Mouse (Mus musculus) neural tube, embryonic 14.5 days (tissue): ENCODE measurements around the gene Scfd2. TPM values are rescaled to one million over a fixed set of nuclear protein-coding genes. Genes with fewer than 3 reads are reported as not detected.

Source experiments
- ATAC-seq: fragments of 200-750 bp; cut with Nextera tagmentation; 2 replicates; pipeline ENCODE4 v1.8.0; 2017; ENCODE audit warnings: low read depth, mild to moderate bottlenecking, moderate TSS enrichment, moderate library complexity
- H3K27ac ChIP-seq: fragments of 300-500 bp; sonication (generic); 2 replicates; pipeline ENCODE4 v1.5.1; 2014; ENCODE audit warnings: low read depth, mild to moderate bottlenecking, control low read depth, low read length, moderate library complexity, mixed read lengths
- H3K27me3 ChIP-seq: fragments of 300-500 bp; sonication (generic); 2 replicates; pipeline ENCODE4 v1.6.1; 2014; ENCODE audit warnings: low read length; ENCODE audit not compliant: control insufficient read depth, insufficient read depth
- H3K36me3 ChIP-seq: fragments of 300-500 bp; sonication (generic); 2 replicates; pipeline ENCODE4 v1.6.1; 2014; ENCODE audit warnings: low read length, mixed read lengths; ENCODE audit not compliant: control insufficient read depth, insufficient read depth
- H3K4me1 ChIP-seq: fragments of 300-500 bp; sonication (generic); 2 replicates; pipeline ENCODE4 v1.6.1; 2014; ENCODE audit warnings: low read length; ENCODE audit not compliant: control insufficient read depth, insufficient read depth
- H3K4me2 ChIP-seq: fragments of 300-500 bp; sonication (generic); 2 replicates; pipeline ENCODE4 v1.6.1; 2014; ENCODE audit warnings: mild to moderate bottlenecking, low read depth, low read length, control low read depth
- H3K4me3 ChIP-seq: fragments of 300-500 bp; sonication (generic); 2 replicates; pipeline ENCODE4 v1.5.1; 2014; ENCODE audit warnings: low read depth, low read length, control low read depth, mixed read lengths
- H3K9ac ChIP-seq: fragments of 300-500 bp; sonication (generic); replicated peaks from 2 replicates; pipeline ENCODE4 v1.6.1; 2014; ENCODE audit warnings: low read depth, mild to moderate bottlenecking, control low read depth, low read length, mixed read lengths
- H3K9me3 ChIP-seq: fragments of 300-500 bp; sonication (generic); 2 replicates; pipeline ENCODE4 v1.6.1; 2016; ENCODE audit warnings: low read length; ENCODE audit not compliant: control insufficient read depth
- WGBS: fragments of 180-500 bp; shearing (Covaris S2); extraction: QIAGEN DNeasy Blood & Tissue Kit; methylation state at CpG from one replicate; pipeline ENCODE4 v1.1.7; 2014; 5-methylcytosine and 5-hydroxymethylcytosine counted together
- polyA plus RNA-seq: library from polyadenylated mRNA; unstranded; fragments of >200 nt; fragmentation: Nextera tagmentation; extraction: Ambion mirVana; gene quantifications from 2 replicates; pipeline ENCODE4 v1.2.1, GENCODE M21; 2014

Scfd2 gene
- polyA plus RNA-seq, 1 experiment from 2014 or later = 18.3 TPM

- H3K27ac ChIP-seq = no peak overlapping the region
- no peaks in the 10 kb centered on the region for H3K27me3 ChIP-seq
- 90% methylated on average over 8 of the region's 8 CpGs for WGBS
- H3K9me3 ChIP-seq = no peaks in the 10 kb centered on the region
- H3K36me3 ChIP-seq = no peaks in the 10 kb centered on the region
- H3K4me2 ChIP-seq = no peak overlapping the region
- no peak overlapping the region for H3K4me3 ChIP-seq
- no peak overlapping the region for H3K9ac ChIP-seq
- no peak for ATAC-seq
- peaks cover 6% of the 10 kb centered on the region; the same call in 1 of the 2 replicates for H3K4me1 ChIP-seq
Measured at GRCm38 (mm10) chr5:74200481-74200880, 331.1 kb downstream of the Scfd2 start.

DNA sequence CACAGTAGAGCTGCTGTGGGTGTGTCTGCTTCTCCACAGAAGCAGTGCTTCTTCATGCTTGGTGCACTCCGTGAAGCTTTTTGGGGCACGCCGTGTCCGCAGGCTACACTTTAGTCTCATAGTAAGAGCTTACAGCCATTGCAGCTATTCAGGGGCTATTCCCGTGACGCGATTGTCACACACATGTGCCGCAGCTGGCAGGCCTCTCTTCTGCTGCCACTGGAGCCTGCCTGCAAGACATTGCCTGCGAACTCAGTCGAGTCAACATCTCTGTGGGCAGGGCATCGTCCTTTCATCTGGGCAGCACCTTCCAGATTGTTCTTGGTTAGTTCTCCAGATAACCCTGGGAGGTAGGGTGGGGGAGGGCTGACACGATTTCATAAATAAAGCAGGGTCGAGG lies 331.8 kb downstream of the Scfd2 start:
- H3K4me1 ChIP-seq = peaks cover 6% of the 10 kb centered on the region; the same call in 1 of the 2 replicates
- H3K9ac ChIP-seq = no peak overlapping the region
- no peak overlapping the region for H3K27ac ChIP-seq
- H3K4me3 ChIP-seq = no peak overlapping the region
- no peaks in the 10 kb centered on the region for H3K9me3 ChIP-seq
- 71% methylated on average over 13 of the region's 13 CpGs for WGBS
- no peaks in the 10 kb centered on the region for H3K27me3 ChIP-seq
- no peak for ATAC-seq
- H3K36me3 ChIP-seq = no peaks in the 10 kb centered on the region
- no peak overlapping the region for H3K4me2 ChIP-seq

- no peaks in the 10 kb centered on the region for H3K27me3 ChIP-seq
- H3K4me1 ChIP-seq = peaks cover 12% of the 10 kb centered on the region; the same call in 1 of the 2 replicates
- H3K9me3 ChIP-seq = no peaks in the 10 kb centered on the region
- peak overlapping the region; percentile 34 for H3K4me2 ChIP-seq
- no peak overlapping the region; the same call in 1 of the 2 replicates for H3K27ac ChIP-seq
- ATAC-seq = no peak
- H3K36me3 ChIP-seq = no peaks in the 10 kb centered on the region
- no peak overlapping the region for H3K4me3 ChIP-seq
- 67% methylated on average over 11 of the region's 11 CpGs for WGBS
- H3K9ac ChIP-seq = no peak overlapping the region
Measured at GRCm38 (mm10) chr5:74198446-74198845, 333.1 kb downstream of the Scfd2 start.

DNA sequence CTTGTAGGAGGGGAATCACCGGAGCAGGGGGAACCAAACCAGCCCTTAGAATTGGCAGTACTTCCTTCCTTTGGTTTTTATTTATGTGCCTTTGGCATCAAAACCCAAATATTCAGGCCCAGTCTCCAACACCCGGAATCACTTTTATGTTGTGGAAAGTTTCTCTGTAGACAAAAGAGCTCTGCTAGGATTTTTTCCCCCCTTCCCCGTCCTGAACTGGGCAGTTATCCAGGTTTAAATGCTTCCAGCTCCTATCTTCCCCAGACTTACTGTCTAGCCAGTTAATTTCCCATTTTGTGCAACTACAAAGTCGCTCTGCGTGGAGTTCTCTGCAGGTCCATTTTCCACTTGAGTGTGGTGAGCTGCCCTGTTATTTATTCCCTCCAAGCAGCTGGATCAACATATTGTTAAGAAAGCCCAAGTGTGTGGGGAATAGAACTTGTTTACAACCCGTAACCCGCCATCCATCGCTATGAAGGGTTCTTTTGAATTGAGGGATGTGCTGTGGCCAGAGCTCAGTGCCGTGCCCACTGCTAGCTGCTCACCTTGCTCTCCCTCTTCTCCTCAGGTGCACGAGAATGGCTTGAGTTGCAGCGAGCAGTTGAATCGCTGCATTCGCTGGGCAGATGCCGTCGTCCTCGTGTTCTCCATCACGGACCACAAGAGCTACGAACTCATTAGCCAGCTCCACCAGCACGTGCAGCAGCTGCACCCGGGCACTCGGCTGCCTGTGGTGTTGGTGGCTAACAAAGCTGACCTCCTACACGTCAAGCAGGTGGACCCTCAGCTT lies 333.8 kb downstream of the Scfd2 start:
- Histone ChIP-seq H3K27ac (peak overlapping the region; percentile 40; the same call in 1 of the 2 replicates), H3K9me3 (no peaks in the 10 kb centered on the region)
- 41% methylated on average over 22 of the region's 22 CpGs for WGBS

GRCm38 (mm10) chr5:74196307-74196618 lies 335.3 kb downstream of the Scfd2 start:
- no peak overlapping the region for H3K27ac ChIP-seq
- WGBS = 6% methylated on average over 4 of the region's 4 CpGs
- no peaks in the 10 kb centered on the region for H3K9me3 ChIP-seq
- no peak overlapping the region for H3K9ac ChIP-seq
- peak overlapping the region; percentile 90 for H3K4me3 ChIP-seq
- H3K4me2 ChIP-seq = peak overlapping the region; percentile 91
- H3K4me1 ChIP-seq = peaks cover 12% of the 10 kb centered on the region; the same call in 1 of the 2 replicates
- no peaks in the 10 kb centered on the region for H3K27me3 ChIP-seq
- no peak for ATAC-seq
- no peaks in the 10 kb centered on the region for H3K36me3 ChIP-seq

More for the DNA sequence above, 333.8 kb downstream of the Scfd2 start:
- H3K27me3 ChIP-seq = no peaks in the 10 kb centered on the region
- H3K4me3 ChIP-seq = no peak overlapping the region; the same call in 1 of the 2 replicates
- no peaks in the 10 kb centered on the region for H3K36me3 ChIP-seq
- peak overlapping the region; percentile 91 for H3K4me2 ChIP-seq
- no peak for ATAC-seq
- peaks cover 12% of the 10 kb centered on the region; the same call in 1 of the 2 replicates for H3K4me1 ChIP-seq
- no peak overlapping the region for H3K9ac ChIP-seq

GRCm38 (mm10) chr5:74195614-74196306 lies 335.8 kb downstream of the Scfd2 start:
- peak overlapping the region; percentile 90 for H3K4me3 ChIP-seq
- peaks cover 12% of the 10 kb centered on the region; the same call in 1 of the 2 replicates for H3K4me1 ChIP-seq
- H3K9me3 ChIP-seq = no peaks in the 10 kb centered on the region
- peak; percentile 8; the same call in 1 of the 2 replicates for ATAC-seq
- H3K27ac ChIP-seq = peak overlapping the region; percentile 60
- under 1% methylated on average over 26 of the region's 27 CpGs for WGBS
- H3K9ac ChIP-seq = peak overlapping the region; percentile 78
- H3K27me3 ChIP-seq = no peaks in the 10 kb centered on the region
- peak overlapping the region; percentile 91 for H3K4me2 ChIP-seq
- no peaks in the 10 kb centered on the region for H3K36me3 ChIP-seq

- ATAC-seq = peak; percentile 95
Measured at GRCm38 (mm10) chr5:74194841-74195613, 336.5 kb downstream of the Scfd2 start, which contains the start of gene Rasl11b. TSS of gene Rasl11b (plus strand) at chr5:74195286.

DNA sequence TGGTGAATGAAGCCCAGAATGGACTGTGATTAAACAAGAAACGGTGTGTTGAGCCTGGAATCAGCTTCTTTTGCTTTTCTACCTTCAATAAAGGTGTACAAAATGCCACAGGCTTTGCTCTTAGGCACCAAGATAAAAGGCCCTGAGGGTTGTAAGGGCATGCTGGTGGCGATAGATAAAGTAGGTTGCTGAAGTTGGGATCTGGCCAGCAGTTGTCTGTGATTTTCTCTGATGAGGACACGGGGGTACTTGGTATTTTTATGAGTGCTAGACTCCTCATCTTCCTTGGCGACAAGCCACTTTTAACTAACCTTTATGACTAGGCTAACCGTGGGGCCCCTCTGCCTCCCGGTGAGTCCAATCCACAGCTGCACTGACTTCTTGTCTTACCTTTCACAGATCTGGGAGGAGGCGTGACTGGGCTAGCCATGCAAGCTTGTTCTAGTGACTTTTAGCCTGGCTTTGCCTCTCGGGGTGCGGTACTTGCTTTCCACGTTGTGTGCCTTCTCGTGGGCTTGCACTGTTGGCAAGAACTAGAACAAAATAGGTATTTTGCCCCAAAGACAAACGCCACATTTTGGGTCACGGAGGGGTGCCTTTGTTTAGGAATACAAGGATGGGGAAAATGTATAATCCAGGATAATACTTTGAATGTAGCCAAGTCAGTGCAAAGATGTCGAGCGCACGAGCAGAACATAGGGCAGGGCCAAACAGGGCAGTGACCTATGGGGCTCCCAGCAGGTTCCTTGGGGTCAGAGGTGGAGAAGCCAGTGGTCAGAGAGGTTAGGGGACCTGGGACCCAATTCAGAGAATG lies 337.3 kb downstream of the Scfd2 start:
- H3K27ac ChIP-seq = no peak overlapping the region
- H3K4me3 ChIP-seq = peak overlapping the region; percentile 90
- H3K9me3 ChIP-seq = no peaks in the 10 kb centered on the region
- peaks cover 12% of the 10 kb centered on the region; the same call in 1 of the 2 replicates for H3K4me1 ChIP-seq
- H3K36me3 ChIP-seq = no peaks in the 10 kb centered on the region
- H3K27me3 ChIP-seq = no peaks in the 10 kb centered on the region
- ATAC-seq = no peak
- H3K4me2 ChIP-seq = peak overlapping the region; percentile 91
- 13% methylated on average over 16 of the region's 16 CpGs for WGBS
- H3K9ac ChIP-seq = peak overlapping the region; percentile 78

More at GRCm38 (mm10) chr5:74194841-74195613, 336.5 kb downstream of the Scfd2 start, which contains the start of gene Rasl11b:
- Histone ChIP-seq H3K4me1 (peaks cover 12% of the 10 kb centered on the region; the same call in 1 of the 2 replicates), H3K36me3 (no peaks in the 10 kb centered on the region), H3K27ac (peak within 1 kb of the TSS; percentile 60), H3K4me2 (peak within 1 kb of the TSS; percentile 91), H3K9ac (peak within 1 kb of the TSS; percentile 78), H3K27me3 (no peaks in the 10 kb centered on the region), H3K4me3 (peak within 1 kb of the TSS; percentile 90), H3K9me3 (no peaks in the 10 kb centered on the region)
- WGBS = under 1% methylated on average over 74 of the region's 82 CpGs
